Mouse (Mus musculus): Measurements from ENCODE around the gene Trub1. TPM values are rescaled to one million over a fixed set of nuclear protein-coding genes. Genes with fewer than 3 reads are reported as not detected.

Trub1 gene
- polyA plus RNA-seq (2014; fragmentation: Nextera tagmentation; extraction: Ambion mirVana), result 14.8 and 17.8 TPM in 2 replicates

- WGBS, result 5% methylated on average over 26 of the region's 26 CpGs
- H3K4me1 ChIP-seq (replicated peaks; ENCODE audit: control insufficient read depth, insufficient read depth, low read length), result no peaks in the 10 kb centered on the region
These were observed at the start of gene Trub1 for GRCm38 (mm10) chr19:57452492-57453217. Gene Trub1, plus strand, starts transcription at chr19:57452912.

DNA sequence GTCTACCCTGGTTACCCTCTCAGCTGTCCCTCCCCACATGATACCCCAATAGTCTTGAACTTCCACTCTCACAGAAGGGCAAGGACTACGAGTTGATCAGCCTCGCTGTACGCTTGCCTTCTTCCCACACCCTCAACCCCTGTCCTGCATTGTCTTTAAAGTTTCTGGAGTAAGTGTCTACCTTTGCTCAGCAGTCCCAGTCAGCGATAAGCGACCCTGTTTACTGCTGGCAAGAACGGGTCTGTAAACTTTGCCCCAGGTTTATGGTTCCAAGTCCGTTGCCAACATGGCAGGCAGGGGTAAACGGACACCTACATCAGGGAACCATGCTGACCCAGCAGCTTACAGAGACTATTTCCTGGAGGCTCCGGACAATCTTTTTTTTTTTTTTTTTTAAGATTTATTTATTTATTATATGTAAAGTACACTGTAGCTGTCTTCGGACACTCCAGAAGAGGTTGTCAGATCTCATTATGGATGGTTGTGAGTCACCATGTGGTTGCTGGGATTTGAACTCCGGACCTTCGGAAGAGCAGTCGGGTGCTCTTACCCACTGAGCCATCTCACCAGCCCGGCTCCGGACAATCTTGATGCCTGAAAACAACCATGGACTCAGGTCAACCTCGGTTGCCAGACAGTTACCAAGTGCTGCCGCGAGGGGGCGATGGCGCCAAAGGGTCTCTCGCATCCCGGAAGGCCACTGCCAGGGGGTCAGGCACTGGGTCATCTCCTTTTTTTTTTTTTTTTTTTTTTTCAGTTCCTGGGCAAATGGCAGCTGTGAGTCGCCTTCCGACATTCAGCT is 48.8 kb upstream of the Trub1 start:
- ATAC-seq (ENCODE audit: low FRiP score) (peak; percentile 78), DNase-seq (ENCODE audit: low spot score) (peak; percentile 90)
- Histone ChIP-seq H3K4me1 (replicated peaks; ENCODE audit: control insufficient read depth, insufficient read depth, low read length) (no peaks in the 10 kb centered on the region), H3K4me3 (ENCODE audit: low read depth, low read length) (no peak overlapping the region), H3K27me3 (ENCODE audit: control insufficient read depth, insufficient read depth, low read length) (no peaks in the 10 kb centered on the region), H3K27ac (ENCODE audit: low read depth, low read length) (no peak overlapping the region), H3K4me2 (replicated peaks; ENCODE audit: low read depth, low read length) (peak overlapping the region; percentile 18; the same call in 1 of the 2 replicates), H3K36me3 (ENCODE audit: control insufficient read depth, insufficient read depth, low read length) (no peaks in the 10 kb centered on the region), H3K9me3 (ENCODE audit: control insufficient read depth, low read length) (no peaks in the 10 kb centered on the region), H3K9ac (ENCODE audit: low read depth, low read length) (no peak overlapping the region)
- WGBS, result 14% methylated on average over 24 of the region's 24 CpGs

More at GRCm38 (mm10) chr19:57452492-57453217, at the start of gene Trub1:
- Histone ChIP-seq H3K4me3 (ENCODE audit: low read depth, low read length) (peak within 1 kb of the TSS; percentile 76), H3K4me2 (replicated peaks; ENCODE audit: low read depth, low read length) (peak within 1 kb of the TSS; percentile 43), H3K9me3 (ENCODE audit: control insufficient read depth, low read length) (no peaks in the 10 kb centered on the region), H3K9ac (ENCODE audit: low read depth, low read length) (peak within 1 kb of the TSS; percentile 77), H3K27me3 (ENCODE audit: control insufficient read depth, insufficient read depth, low read length) (no peaks in the 10 kb centered on the region), H3K36me3 (ENCODE audit: control insufficient read depth, insufficient read depth, low read length) (no peaks in the 10 kb centered on the region), H3K27ac (ENCODE audit: low read depth, low read length) (no peak within 1 kb of the TSS)
- DNase-seq (ENCODE audit: low spot score) (peak; percentile 89), ATAC-seq (ENCODE audit: low FRiP score) (peak; percentile 95)

DNA sequence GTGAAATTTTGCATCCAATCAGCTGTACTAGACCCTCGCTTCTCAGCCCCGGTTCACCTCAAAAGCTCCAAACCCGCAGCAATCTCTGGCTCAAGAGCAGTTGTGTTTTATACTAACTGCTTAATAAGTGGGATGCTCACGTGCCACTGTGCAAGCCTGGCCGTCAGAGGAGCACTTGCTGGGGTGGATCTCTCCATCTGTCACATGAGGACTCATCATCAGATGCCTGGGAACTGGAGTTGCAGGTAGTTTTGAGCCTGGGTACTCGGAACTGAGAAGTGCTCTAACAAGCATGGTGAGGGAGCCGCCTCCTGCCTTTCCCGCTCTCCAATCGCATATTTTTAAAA is 48.2 kb upstream of the Trub1 start:
- WGBS, result 11% methylated on average over 9 of the region's 9 CpGs

DNA sequence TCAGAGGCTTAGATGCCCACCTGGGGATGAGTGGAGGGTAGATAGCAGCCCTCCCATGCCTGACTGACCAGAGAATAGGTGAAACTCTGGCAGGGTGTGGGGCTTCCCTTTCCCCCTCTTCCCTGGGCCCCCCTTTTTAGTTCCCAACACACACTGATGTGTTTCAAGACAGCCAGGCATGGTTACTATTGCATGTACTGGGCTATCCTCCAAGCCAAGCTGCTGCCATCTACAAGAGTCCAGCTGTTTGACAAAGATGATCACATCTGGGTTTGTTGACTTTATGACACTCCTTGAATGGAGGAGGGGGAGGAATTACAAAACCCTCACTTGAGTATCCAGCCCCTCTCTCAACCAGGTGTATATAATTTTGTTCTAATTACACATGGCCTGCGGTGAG is 44.8 kb upstream of the Trub1 start:
- ATAC-seq (ENCODE audit: low FRiP score) (no peak), DNase-seq (ENCODE audit: low spot score) (no peak)
- H3K9ac ChIP-seq (ENCODE audit: low read depth, low read length), result no peak overlapping the region
- no peaks in the 10 kb centered on the region for H3K27me3 ChIP-seq (ENCODE audit: control insufficient read depth, insufficient read depth, low read length)
- no peaks in the 10 kb centered on the region for H3K9me3 ChIP-seq (ENCODE audit: control insufficient read depth, low read length)
- no peak overlapping the region for H3K4me2 ChIP-seq (replicated peaks; ENCODE audit: low read depth, low read length)
- no peak overlapping the region for H3K27ac ChIP-seq (ENCODE audit: low read depth, low read length)
- WGBS, result 90% methylated on average over 1 of the region's 1 CpGs
- H3K4me3 ChIP-seq (ENCODE audit: low read depth, low read length), result no peak overlapping the region
- H3K36me3 ChIP-seq (ENCODE audit: control insufficient read depth, insufficient read depth, low read length), result no peaks in the 10 kb centered on the region
- no peaks in the 10 kb centered on the region for H3K4me1 ChIP-seq (replicated peaks; ENCODE audit: control insufficient read depth, insufficient read depth, low read length)

More for the DNA sequence above, 48.2 kb upstream of the Trub1 start:
- Histone ChIP-seq H3K9ac (ENCODE audit: low read depth, low read length) (no peak overlapping the region), H3K27me3 (ENCODE audit: control insufficient read depth, insufficient read depth, low read length) (no peaks in the 10 kb centered on the region), H3K36me3 (ENCODE audit: control insufficient read depth, insufficient read depth, low read length) (no peaks in the 10 kb centered on the region), H3K4me2 (replicated peaks; ENCODE audit: low read depth, low read length) (peak overlapping the region; percentile 18; the same call in 1 of the 2 replicates), H3K27ac (ENCODE audit: low read depth, low read length) (no peak overlapping the region), H3K4me1 (replicated peaks; ENCODE audit: control insufficient read depth, insufficient read depth, low read length) (no peaks in the 10 kb centered on the region), H3K9me3 (ENCODE audit: control insufficient read depth, low read length) (no peaks in the 10 kb centered on the region), H3K4me3 (ENCODE audit: low read depth, low read length) (no peak overlapping the region)
- peak; percentile 27 for ATAC-seq (ENCODE audit: low FRiP score)
- DNase-seq (ENCODE audit: low spot score), result no peak

- Histone ChIP-seq H3K9me3 (ENCODE audit: control insufficient read depth, low read length) (no peaks in the 10 kb centered on the region), H3K36me3 (ENCODE audit: control insufficient read depth, insufficient read depth, low read length) (no peaks in the 10 kb centered on the region), H3K27ac (ENCODE audit: low read depth, low read length) (no peak overlapping the region), H3K4me3 (ENCODE audit: low read depth, low read length) (no peak overlapping the region), H3K4me2 (replicated peaks; ENCODE audit: low read depth, low read length) (peak overlapping the region; percentile 17; the same call in 1 of the 2 replicates), H3K27me3 (ENCODE audit: control insufficient read depth, insufficient read depth, low read length) (no peaks in the 10 kb centered on the region), H3K9ac (ENCODE audit: low read depth, low read length) (no peak overlapping the region), H3K4me1 (replicated peaks; ENCODE audit: control insufficient read depth, insufficient read depth, low read length) (no peaks in the 10 kb centered on the region)
- DNase-seq (ENCODE audit: low spot score) (peak; percentile 46), ATAC-seq (ENCODE audit: low FRiP score) (no peak)
- WGBS, result 42% methylated on average over 29 of the region's 29 CpGs
These were observed 41.1 kb upstream of the Trub1 start for GRCm38 (mm10) chr19:57411375-57412196.

DNA sequence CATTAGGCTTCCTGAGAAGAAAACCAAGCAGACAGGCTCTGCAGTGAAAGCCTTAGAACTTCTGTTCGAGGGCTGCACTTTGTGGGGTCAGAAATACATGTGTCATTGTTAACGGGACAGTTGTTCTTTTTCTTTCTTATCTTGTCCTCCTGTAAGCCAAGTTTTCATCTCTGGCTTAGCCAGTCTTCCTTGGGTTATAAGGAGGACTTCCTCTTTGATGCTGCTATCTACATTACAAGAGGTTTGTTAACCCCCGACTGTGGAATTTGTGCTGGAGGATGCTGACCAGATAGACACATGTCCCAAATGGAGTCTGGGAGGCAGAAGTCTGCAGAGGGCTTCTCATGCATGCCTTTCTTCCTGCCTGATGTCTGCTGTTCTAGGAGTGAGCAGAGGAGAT is 39.5 kb upstream of the Trub1 start:
- H3K27me3 ChIP-seq (ENCODE audit: control insufficient read depth, insufficient read depth, low read length), result no peaks in the 10 kb centered on the region
- no peaks in the 10 kb centered on the region; the same call in 1 of the 2 replicates for H3K4me1 ChIP-seq (replicated peaks; ENCODE audit: control insufficient read depth, insufficient read depth, low read length)
- no peak overlapping the region for H3K4me2 ChIP-seq (replicated peaks; ENCODE audit: low read depth, low read length)
- H3K27ac ChIP-seq (ENCODE audit: low read depth, low read length), result no peak overlapping the region
- 83% methylated on average over 3 of the region's 3 CpGs for WGBS
- H3K36me3 ChIP-seq (ENCODE audit: control insufficient read depth, insufficient read depth, low read length), result no peaks in the 10 kb centered on the region
- no peak overlapping the region for H3K4me3 ChIP-seq (ENCODE audit: low read depth, low read length)
- H3K9me3 ChIP-seq (ENCODE audit: control insufficient read depth, low read length), result no peaks in the 10 kb centered on the region
- ATAC-seq (ENCODE audit: low FRiP score) (no peak), DNase-seq (ENCODE audit: low spot score) (no peak)
- H3K9ac ChIP-seq (ENCODE audit: low read depth, low read length), result no peak overlapping the region

- Histone ChIP-seq H3K9me3 (ENCODE audit: control insufficient read depth, low read length) (no peaks in the 10 kb centered on the region), H3K4me3 (ENCODE audit: low read depth, low read length) (no peak overlapping the region), H3K36me3 (ENCODE audit: control insufficient read depth, insufficient read depth, low read length) (no peaks in the 10 kb centered on the region), H3K4me1 (replicated peaks; ENCODE audit: control insufficient read depth, insufficient read depth, low read length) (peaks cover 2% of the 10 kb centered on the region; the same call in 1 of the 2 replicates), H3K4me2 (replicated peaks; ENCODE audit: low read depth, low read length) (no peak overlapping the region), H3K27ac (ENCODE audit: low read depth, low read length) (no peak overlapping the region), H3K27me3 (ENCODE audit: control insufficient read depth, insufficient read depth, low read length) (no peaks in the 10 kb centered on the region), H3K9ac (ENCODE audit: low read depth, low read length) (no peak overlapping the region)
- 84% methylated on average over 6 of the region's 6 CpGs for WGBS
- ATAC-seq (ENCODE audit: low FRiP score) (no peak), DNase-seq (ENCODE audit: low spot score) (no peak)
These were observed 38.8 kb upstream of the Trub1 start for GRCm38 (mm10) chr19:57413918-57414317.

GRCm38 (mm10) chr19:57415031-57415807 is 37.5 kb upstream of the Trub1 start:
- Histone ChIP-seq H3K27me3 (ENCODE audit: control insufficient read depth, insufficient read depth, low read length) (no peaks in the 10 kb centered on the region), H3K36me3 (ENCODE audit: control insufficient read depth, insufficient read depth, low read length) (no peaks in the 10 kb centered on the region), H3K9me3 (ENCODE audit: control insufficient read depth, low read length) (no peaks in the 10 kb centered on the region), H3K27ac (ENCODE audit: low read depth, low read length) (no peak overlapping the region), H3K9ac (ENCODE audit: low read depth, low read length) (no peak overlapping the region), H3K4me1 (replicated peaks; ENCODE audit: control insufficient read depth, insufficient read depth, low read length) (peaks cover 2% of the 10 kb centered on the region; the same call in 1 of the 2 replicates), H3K4me3 (ENCODE audit: low read depth, low read length) (no peak overlapping the region), H3K4me2 (replicated peaks; ENCODE audit: low read depth, low read length) (no peak overlapping the region)
- 93% methylated on average over 8 of the region's 8 CpGs for WGBS
- DNase-seq (ENCODE audit: low spot score) (no peak), ATAC-seq (ENCODE audit: low FRiP score) (no peak)
